Mouse (Mus musculus) lung, adult 2 months (tissue): ENCODE measurements around the gene Cyp26a1. TPM values are rescaled to one million over a fixed set of nuclear protein-coding genes. Genes with fewer than 3 reads are reported as not detected.

Experiments used
- DNase-seq: peaks from one replicate; pipeline ENCODE4 v3.0.0; 2022
- H3K4me1 ChIP-seq: fragments of 200-500 bp; 2 replicates; pipeline ENCODE4 v1.6.1; 2011; ENCODE audit warnings: low read length; ENCODE audit not compliant: control insufficient read depth, insufficient read depth
- H3K4me3 ChIP-seq: fragments of 200-500 bp; replicated peaks from 2 replicates; pipeline ENCODE3; 2011; ENCODE audit warnings: low read depth, mild to moderate bottlenecking, control low read depth, low read length; ENCODE audit errors: extremely low read depth
- CTCF ChIP-seq: fragments of 200-500 bp; IDR thresholded peaks from 2 replicates; pipeline ENCODE4 v1.5.1; 2011; ENCODE audit warnings: mild to moderate bottlenecking, low read length, control low read depth; ENCODE audit not compliant: insufficient read depth
- POLR2A ChIP-seq: fragments of 200-500 bp; IDR thresholded peaks from 2 replicates; pipeline ENCODE4 v1.6.1; 2011; ENCODE audit warnings: low read depth, mild to moderate bottlenecking, control low read depth, low read length, borderline replicate concordance; ENCODE audit errors: extremely low read depth
- WGBS: fragments of 180-500 bp; shearing (Covaris S2); methylation state at CpG from one replicate; pipeline ENCODE4 v1.1.7; 2018; 5-methylcytosine and 5-hydroxymethylcytosine counted together
- polyA plus RNA-seq: library from polyadenylated mRNA; depleted of rRNA; stranded (reverse); fragments of >200 nt; gene quantifications from 2 replicates; pipeline ENCODE4 v1.2.3, GENCODE M21; 2012; rRNA removed

The Cyp26a1 gene
- polyA plus RNA-seq, 1 experiment = 0.06 TPM

GRCm38 (mm10) chr19:37719166-37719565 is 21.6 kb downstream of the Cyp26a1 start:
- no peaks in the 10 kb centered on the region for H3K4me1 ChIP-seq
- H3K4me3 ChIP-seq = no peak overlapping the region
- TF ChIP-seq CTCF (no peak), POLR2A (no peak)
- DNase-seq = no peak
- 23% methylated on average over 1 of the region's 1 CpGs for WGBS

GRCm38 (mm10) chr19:37724591-37724990 is 27.0 kb downstream of the Cyp26a1 start:
- no peak for DNase-seq
- WGBS = 96% methylated on average over 5 of the region's 5 CpGs
- no peak overlapping the region for H3K4me3 ChIP-seq
- TF ChIP-seq CTCF (no peak), POLR2A (no peak)
- no peaks in the 10 kb centered on the region; the same call in 1 of the 2 replicates for H3K4me1 ChIP-seq

- no peak overlapping the region for H3K4me3 ChIP-seq
- TF ChIP-seq CTCF = no peak
- no peak for TF ChIP-seq POLR2A
- no peaks in the 10 kb centered on the region; the same call in 1 of the 2 replicates for H3K4me1 ChIP-seq
- no peak for DNase-seq
- WGBS = 89% methylated on average over 7 of the region's 7 CpGs
Measured at GRCm38 (mm10) chr19:37726585-37726984, 29.0 kb downstream of the Cyp26a1 start.

- WGBS = 88% methylated on average over 2 of the region's 2 CpGs
- no peak overlapping the region for H3K4me3 ChIP-seq
- no peak for TF ChIP-seq POLR2A
- TF ChIP-seq CTCF = no peak
- H3K4me1 ChIP-seq = no peaks in the 10 kb centered on the region; the same call in 1 of the 2 replicates
- DNase-seq = no peak
Measured at GRCm38 (mm10) chr19:37727366-37727765, 29.8 kb downstream of the Cyp26a1 start.

GRCm38 (mm10) chr19:37735426-37735825 is 37.8 kb downstream of the Cyp26a1 start:
- 79% methylated on average over 8 of the region's 8 CpGs for WGBS
- TF ChIP-seq POLR2A (no peak), CTCF (no peak)
- no peak for DNase-seq
- no peak overlapping the region for H3K4me3 ChIP-seq
- no peaks in the 10 kb centered on the region; the same call in 1 of the 2 replicates for H3K4me1 ChIP-seq

GRCm38 (mm10) chr19:37738575-37738974 is 41.0 kb downstream of the Cyp26a1 start:
- DNase-seq = no peak
- Histone ChIP-seq H3K4me1 (no peaks in the 10 kb centered on the region; the same call in 1 of the 2 replicates), H3K4me3 (no peak overlapping the region)
- 89% methylated on average over 3 of the region's 3 CpGs for WGBS
- no peak for TF ChIP-seq POLR2A

GRCm38 (mm10) chr19:37740043-37740442 is 42.4 kb downstream of the Cyp26a1 start:
- no peak overlapping the region for H3K4me3 ChIP-seq
- WGBS = 37% methylated on average over 7 of the region's 7 CpGs
- TF ChIP-seq CTCF (no peak), POLR2A (no peak)
- no peak for DNase-seq
- H3K4me1 ChIP-seq = no peaks in the 10 kb centered on the region; the same call in 1 of the 2 replicates

Other genes starting within 250 kb of the Cyp26a1 start
- 6.8 and 10.1 TPM in 2 replicates for gene Exoc6, start 147.4 kb upstream of the Cyp26a1 start, polyA plus RNA-seq
- 0.14 and 0.18 TPM in 2 replicates for gene Cyp26c1, start 12.2 kb upstream of the Cyp26a1 start, polyA plus RNA-seq